Mouse (Mus musculus) ES-Bruce4 (cell line): ENCODE results near the gene Add1.

ENCODE experiments used
- CTCF ChIP-seq: IDR thresholded peaks from one replicate; pipeline ENCODE4 v1.8.1; 2011; ENCODE audit warnings: low read depth, low read length
- EP300 ChIP-seq: IDR thresholded peaks from 2 replicates; pipeline ENCODE4 v1.6.1; 2011; ENCODE audit warnings: low read depth, low read length; ENCODE audit not compliant: insufficient read depth
- POLR2A ChIP-seq: IDR thresholded peaks from one replicate; pipeline ENCODE4 v1.8.1; 2011; ENCODE audit warnings: low read length; ENCODE audit not compliant: insufficient read depth

DNA sequence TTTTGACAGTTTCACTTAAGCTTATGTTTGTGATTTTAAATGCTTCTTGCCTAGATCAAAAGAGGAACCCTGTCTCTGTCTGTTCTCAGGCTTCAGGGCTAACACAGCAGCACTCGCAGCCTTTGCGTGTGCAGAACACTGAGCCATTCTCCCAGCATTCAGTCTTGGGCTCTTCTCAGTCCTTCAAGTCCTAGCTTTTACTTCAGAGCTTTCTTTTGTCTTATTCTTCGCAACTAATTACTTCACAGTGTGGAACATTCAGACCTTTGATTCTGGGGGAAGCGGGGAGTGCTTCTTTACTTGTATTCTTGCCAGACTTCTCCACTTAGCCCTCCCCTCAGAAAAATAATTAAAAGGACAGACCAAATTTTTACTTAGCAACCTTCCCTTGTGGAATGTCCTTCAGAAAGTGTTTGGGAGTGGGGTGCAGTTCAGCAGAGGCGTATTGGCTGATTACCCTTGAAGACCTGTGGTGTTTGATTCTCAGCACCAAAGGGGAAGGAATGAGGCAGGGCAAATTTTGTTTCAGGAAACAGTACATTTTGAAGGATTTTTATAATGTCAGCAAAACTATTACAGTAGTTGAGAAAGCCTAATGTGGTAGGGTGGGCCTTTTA is 18.0 kb downstream of the Add1 start:
- TF ChIP-seq CTCF: no peak
- no peak for TF ChIP-seq POLR2A
- TF ChIP-seq EP300: no peak
